Mouse (Mus musculus) small intestine, adult 2 months (tissue): ENCODE measurements around the gene Chchd3. TPM values are rescaled to one million over a fixed set of nuclear protein-coding genes. Genes with fewer than 3 reads are reported as not detected.

Experiments used
- H3K27ac ChIP-seq: fragments of 200-500 bp; 2 replicates; pipeline ENCODE4 v1.5.1; 2012; ENCODE audit warnings: low read depth, low read length, control low read depth, inconsistent platforms; ENCODE audit not compliant: insufficient read depth
- H3K27me3 ChIP-seq: fragments of 200-500 bp; 2 replicates; pipeline ENCODE4 v1.6.1; 2012; ENCODE audit warnings: mild to moderate bottlenecking, moderate library complexity, low read length, inconsistent platforms; ENCODE audit not compliant: control insufficient read depth, insufficient read depth
- H3K36me3 ChIP-seq: fragments of 200-500 bp; 2 replicates; pipeline ENCODE4 v1.6.1; 2012; ENCODE audit warnings: mild to moderate bottlenecking, low read length, control low read depth, inconsistent platforms; ENCODE audit not compliant: control insufficient read depth, insufficient read depth
- H3K4me1 ChIP-seq: fragments of 200-500 bp; 2 replicates; pipeline ENCODE4 v1.6.1; 2012; ENCODE audit warnings: low read length, inconsistent platforms, mixed read lengths; ENCODE audit not compliant: control insufficient read depth, insufficient read depth, insufficient read length
- H3K4me3 ChIP-seq: fragments of 200-500 bp; 2 replicates; pipeline ENCODE4 v1.5.1; 2012; ENCODE audit warnings: low read depth, mild to moderate bottlenecking, control low read depth, inconsistent platforms, low read length, moderate library complexity
- CTCF ChIP-seq: fragments of 200-500 bp; IDR thresholded peaks from 2 replicates; pipeline ENCODE4 v1.5.1; 2012; ENCODE audit warnings: low read depth, mild to moderate bottlenecking, control low read depth, inconsistent platforms, low read length, moderate library complexity, mixed read lengths; ENCODE audit not compliant: insufficient replicate concordance, insufficient read length; ENCODE audit errors: extremely low read depth
- POLR2A ChIP-seq: fragments of 200-500 bp; IDR thresholded peaks from 2 replicates; pipeline ENCODE4 v1.6.1; 2012; ENCODE audit warnings: low read depth, mild to moderate bottlenecking, control low read depth, inconsistent platforms, low read length, moderate library complexity
- WGBS: fragments of 180-500 bp; shearing (Covaris S2); methylation state at CpG from one replicate; pipeline ENCODE4 v1.1.7; 2018; 5-methylcytosine and 5-hydroxymethylcytosine counted together
- polyA plus RNA-seq: library from polyadenylated mRNA; depleted of rRNA; stranded (reverse); fragments of >200 nt; gene quantifications from 2 replicates; pipeline ENCODE4 v1.2.3, GENCODE M21; 2012; rRNA removed

The Chchd3 gene
- polyA plus RNA-seq, 1 experiment = 78.8 TPM

GRCm38 (mm10) chr6:32747333-32747732 is 312.7 kb downstream of the Chchd3 start:
- Histone ChIP-seq H3K27me3 (no peaks in the 10 kb centered on the region), H3K4me3 (no peak overlapping the region), H3K27ac (no peak overlapping the region), H3K36me3 (no peaks in the 10 kb centered on the region), H3K4me1 (no peaks in the 10 kb centered on the region)
- 86% methylated on average over 2 of the region's 2 CpGs for WGBS
- TF ChIP-seq POLR2A (no peak), CTCF (no peak)

Other genes with a start within 250 kb of the Chchd3 start
- gene Exoc4, start 188.8 kb upstream of the Chchd3 start, polyA plus RNA-seq = 2.6 and 3.3 TPM in 2 replicates